Mouse (Mus musculus) granulocyte monocyte progenitor cell, adult 5-6 weeks (primary cell): ENCODE measurements around the gene Gkn2. TPM values are rescaled to one million over a fixed set of nuclear protein-coding genes. Genes with fewer than 3 reads are reported as not detected.

Experiments
- ATAC-seq: replicated peaks from 2 replicates; pipeline ENCODE4 v1.8.0; 2016; ENCODE audit warnings: mild to moderate bottlenecking, moderate TSS enrichment, inconsistent platforms; ENCODE audit not compliant: poor library complexity, severe bottlenecking
- total RNA-seq, 2 experiments: library from RNA; stranded (forward) in 1 of 2; stranded (reverse) in 1 of 2; fragments of 200-712, 200-1000 nt in 1 of 2; fragments of >200 nt in 1 of 2; fragmentation: Nextera tagmentation in 1 of 2; gene quantifications; 2 replicates each; pipeline ENCODE4 v1.2.3; 2014 to 2017

Gkn2 gene
- total RNA-seq (2014; fragmentation: Nextera tagmentation) = not detected in 2 replicates
- not detected in 2 replicates for total RNA-seq (2017)

GRCm38 (mm10) chr6:87373057-87373456 is at the start of gene Gkn2:
Gene Gkn2 (plus strand): TSS chr6:87373357.
- ATAC-seq = no peak

- ATAC-seq = peak; percentile 57; the same call in 1 of the 2 replicates
These were observed 49.8 kb upstream of the Gkn2 start for GRCm38 (mm10) chr6:87323381-87323780.

GRCm38 (mm10) chr6:87326932-87327331 is 46.2 kb upstream of the Gkn2 start:
- no peak for ATAC-seq

GRCm38 (mm10) chr6:87328265-87329173 is 44.6 kb upstream of the Gkn2 start:
- ATAC-seq = peak; percentile 96

GRCm38 (mm10) chr6:87332380-87332779 is 40.8 kb upstream of the Gkn2 start:
- ATAC-seq = no peak

- no peak for ATAC-seq
These were observed 38.6 kb upstream of the Gkn2 start for GRCm38 (mm10) chr6:87334361-87335090.

- peak; percentile 12; the same call in 1 of the 2 replicates for ATAC-seq
These were observed 37.8 kb upstream of the Gkn2 start, which contains the start of gene Antxr1 for GRCm38 (mm10) chr6:87335091-87335934. Gene Antxr1 (minus strand): TSS chr6:87335821.

GRCm38 (mm10) chr6:87335935-87336295 is 37.2 kb upstream of the Gkn2 start:
- ATAC-seq = no peak

GRCm38 (mm10) chr6:87350829-87351228 is 22.3 kb upstream of the Gkn2 start, which contains the start of gene Gkn1:
Gene Gkn1 (minus strand): TSS chr6:87350942.
- ATAC-seq = no peak

GRCm38 (mm10) chr6:87354441-87354840 is 18.7 kb upstream of the Gkn2 start:
- ATAC-seq = no peak

GRCm38 (mm10) chr6:87369223-87369622 is 3.9 kb upstream of the Gkn2 start:
- no peak for ATAC-seq

GRCm38 (mm10) chr6:87383926-87384691 is 11.0 kb downstream of the Gkn2 start:
- ATAC-seq = peak; percentile 40

- no peak for ATAC-seq
These were observed 11.6 kb downstream of the Gkn2 start for GRCm38 (mm10) chr6:87384761-87385160.

GRCm38 (mm10) chr6:87386203-87386602 is 13.0 kb downstream of the Gkn2 start:
- peak; percentile 27; the same call in 1 of the 2 replicates for ATAC-seq

GRCm38 (mm10) chr6:87386681-87387080 is 13.5 kb downstream of the Gkn2 start:
- ATAC-seq = no peak

GRCm38 (mm10) chr6:87388877-87389276 is 15.7 kb downstream of the Gkn2 start, which contains the start of gene Gkn3:
Gene Gkn3 (minus strand): TSS chr6:87388935.
- no peak for ATAC-seq

GRCm38 (mm10) chr6:87389455-87389989 is 16.4 kb downstream of the Gkn2 start:
- ATAC-seq = no peak

GRCm38 (mm10) chr6:87393466-87394205 is 20.5 kb downstream of the Gkn2 start:
- ATAC-seq = peak; percentile 92
